Mouse (Mus musculus): Measurements from ENCODE around the gene Dnajc22. TPM values are rescaled to one million over a fixed set of nuclear protein-coding genes. Genes with fewer than 3 reads are reported as not detected.

Gene Dnajc22
- polyA plus RNA-seq, 1 experiment from 2014 or later = 0.55 TPM

GRCm38 (mm10) chr15:99116539-99116938 lies 23.6 kb downstream of the Dnajc22 start:
- Histone ChIP-seq H3K36me3 (no peaks in the 10 kb centered on the region), H3K4me3 (no peak overlapping the region), H3K9ac (no peak overlapping the region), H3K4me1 (replicated peaks) (peaks cover 9% of the 10 kb centered on the region), H3K9me3 (replicated peaks) (no peaks in the 10 kb centered on the region), H3K4me2 (no peak overlapping the region), H3K27ac (peak overlapping the region; percentile 48), H3K27me3 (no peaks in the 10 kb centered on the region)
- peak; percentile 78 for ATAC-seq (replicated peaks; ENCODE audit: insufficient number of reproducible peaks, insufficient read depth, low FRiP score, low read depth)
- WGBS = 22% methylated on average over 11 of the region's 11 CpGs

- 0 out of 2 replicates have a peak overlapping the region, but pooled peaks have one; percentile 8 for H3K4me3 ChIP-seq
- H3K4me1 ChIP-seq (replicated peaks) = peaks cover 4% of the 10 kb centered on the region
- no peaks in the 10 kb centered on the region for H3K9me3 ChIP-seq (replicated peaks)
- no peak overlapping the region for H3K27ac ChIP-seq
- H3K36me3 ChIP-seq = no peaks in the 10 kb centered on the region
- peak overlapping the region; percentile 40 for H3K4me2 ChIP-seq
- peak overlapping the region; percentile 33; the same call in 1 of the 2 replicates for H3K9ac ChIP-seq
- no peaks in the 10 kb centered on the region for H3K27me3 ChIP-seq
- ATAC-seq (replicated peaks; ENCODE audit: insufficient number of reproducible peaks, insufficient read depth, low FRiP score, low read depth) = no peak
- 8% methylated on average over 11 of the region's 11 CpGs for WGBS
Observed at GRCm38 (mm10) chr15:99120814-99121213, 27.8 kb downstream of the Dnajc22 start.

GRCm38 (mm10) chr15:99122642-99123041 lies 29.7 kb downstream of the Dnajc22 start:
- Histone ChIP-seq H3K36me3 (no peaks in the 10 kb centered on the region), H3K9ac (no peak overlapping the region), H3K27ac (no peak overlapping the region), H3K27me3 (no peaks in the 10 kb centered on the region), H3K4me1 (replicated peaks) (peaks cover 4% of the 10 kb centered on the region), H3K4me2 (no peak overlapping the region), H3K9me3 (replicated peaks) (no peaks in the 10 kb centered on the region), H3K4me3 (no peak overlapping the region)
- ATAC-seq (replicated peaks; ENCODE audit: insufficient number of reproducible peaks, insufficient read depth, low FRiP score, low read depth) = no peak
- 70% methylated on average over 2 of the region's 2 CpGs for WGBS

- no peak; the same call in 1 of the 2 replicates for ATAC-seq (replicated peaks; ENCODE audit: insufficient number of reproducible peaks, insufficient read depth, low FRiP score, low read depth)
- peak within 1 kb of the TSS; percentile 82 for H3K9ac ChIP-seq
- H3K9me3 ChIP-seq (replicated peaks) = no peaks in the 10 kb centered on the region
- peak within 1 kb of the TSS; percentile 87 for H3K4me3 ChIP-seq
- under 1% methylated on average over 12 of the region's 12 CpGs for WGBS
- peaks cover 29% of the 10 kb centered on the region for H3K4me1 ChIP-seq (replicated peaks)
- H3K27me3 ChIP-seq = no peaks in the 10 kb centered on the region
- peak within 1 kb of the TSS; percentile 70 for H3K4me2 ChIP-seq
- H3K27ac ChIP-seq = peak within 1 kb of the TSS; percentile 95
- no peaks in the 10 kb centered on the region for H3K36me3 ChIP-seq
Observed at GRCm38 (mm10) chr15:99125711-99126080, 32.7 kb downstream of the Dnajc22 start, which contains the start of gene Spats2. Gene Spats2 (plus strand): TSS chr15:99125916.

GRCm38 (mm10) chr15:99126081-99126815 lies 33.3 kb downstream of the Dnajc22 start:
- under 1% methylated on average over 111 of the region's 115 CpGs for WGBS
- Histone ChIP-seq H3K9ac (peak overlapping the region; percentile 82), H3K9me3 (replicated peaks) (no peaks in the 10 kb centered on the region), H3K27ac (peak overlapping the region; percentile 95), H3K4me3 (peak overlapping the region; percentile 87), H3K36me3 (no peaks in the 10 kb centered on the region), H3K4me2 (peak overlapping the region; percentile 70), H3K27me3 (no peaks in the 10 kb centered on the region), H3K4me1 (replicated peaks) (peaks cover 29% of the 10 kb centered on the region)
- peak; percentile 86 for ATAC-seq (replicated peaks; ENCODE audit: insufficient number of reproducible peaks, insufficient read depth, low FRiP score, low read depth)

- WGBS = under 1% methylated on average over 35 of the region's 35 CpGs
Observed at GRCm38 (mm10) chr15:99126816-99127365, 33.9 kb downstream of the Dnajc22 start.

GRCm38 (mm10) chr15:99127851-99128522 lies 35.0 kb downstream of the Dnajc22 start:
- Histone ChIP-seq H3K9me3 (replicated peaks) (no peaks in the 10 kb centered on the region), H3K27ac (no peak overlapping the region), H3K9ac (peak overlapping the region; percentile 39; the same call in 1 of the 2 replicates), H3K4me2 (peak overlapping the region; percentile 70), H3K4me1 (replicated peaks) (peaks cover 29% of the 10 kb centered on the region), H3K36me3 (no peaks in the 10 kb centered on the region), H3K27me3 (no peaks in the 10 kb centered on the region), H3K4me3 (peak overlapping the region; percentile 87)
- ATAC-seq (replicated peaks; ENCODE audit: insufficient number of reproducible peaks, insufficient read depth, low FRiP score, low read depth) = no peak
- 59% methylated on average over 6 of the region's 6 CpGs for WGBS

More at GRCm38 (mm10) chr15:99126816-99127365, 33.9 kb downstream of the Dnajc22 start:
- no peaks in the 10 kb centered on the region for H3K36me3 ChIP-seq
- H3K9me3 ChIP-seq (replicated peaks) = no peaks in the 10 kb centered on the region
- peak overlapping the region; percentile 87 for H3K4me3 ChIP-seq
- H3K9ac ChIP-seq = peak overlapping the region; percentile 82
- ATAC-seq (replicated peaks; ENCODE audit: insufficient number of reproducible peaks, insufficient read depth, low FRiP score, low read depth) = no peak
- peak overlapping the region; percentile 70 for H3K4me2 ChIP-seq
- peak overlapping the region; percentile 95 for H3K27ac ChIP-seq
- no peaks in the 10 kb centered on the region for H3K27me3 ChIP-seq
- H3K4me1 ChIP-seq (replicated peaks) = peaks cover 29% of the 10 kb centered on the region

GRCm38 (mm10) chr15:99129441-99129840 lies 36.5 kb downstream of the Dnajc22 start:
- no peak for ATAC-seq (replicated peaks; ENCODE audit: insufficient number of reproducible peaks, insufficient read depth, low FRiP score, low read depth)
- Histone ChIP-seq H3K27me3 (no peaks in the 10 kb centered on the region), H3K27ac (peak overlapping the region; percentile 55), H3K4me2 (peak overlapping the region; percentile 27; the same call in 1 of the 2 replicates), H3K4me3 (no peak overlapping the region), H3K9ac (no peak overlapping the region), H3K9me3 (replicated peaks) (no peaks in the 10 kb centered on the region), H3K4me1 (replicated peaks) (peaks cover 29% of the 10 kb centered on the region), H3K36me3 (no peaks in the 10 kb centered on the region)
- 76% methylated on average over 11 of the region's 11 CpGs for WGBS

GRCm38 (mm10) chr15:99129956-99130910 lies 37.3 kb downstream of the Dnajc22 start:
- Histone ChIP-seq H3K9me3 (replicated peaks) (no peaks in the 10 kb centered on the region), H3K4me2 (peak overlapping the region; percentile 27; the same call in 1 of the 2 replicates), H3K27ac (peak overlapping the region; percentile 55), H3K27me3 (no peaks in the 10 kb centered on the region), H3K36me3 (no peaks in the 10 kb centered on the region), H3K9ac (no peak overlapping the region), H3K4me3 (no peak overlapping the region), H3K4me1 (replicated peaks) (peaks cover 29% of the 10 kb centered on the region)
- 51% methylated on average over 22 of the region's 22 CpGs for WGBS
- no peak for ATAC-seq (replicated peaks; ENCODE audit: insufficient number of reproducible peaks, insufficient read depth, low FRiP score, low read depth)

GRCm38 (mm10) chr15:99138389-99138788 lies 45.4 kb downstream of the Dnajc22 start:
- no peak overlapping the region for H3K27ac ChIP-seq

More at GRCm38 (mm10) chr15:99138389-99138788, 45.4 kb downstream of the Dnajc22 start:
- Histone ChIP-seq H3K9ac (no peak overlapping the region), H3K36me3 (peaks cover 9% of the 10 kb centered on the region; the same call in 1 of the 2 replicates), H3K27me3 (no peaks in the 10 kb centered on the region), H3K4me2 (no peak overlapping the region), H3K4me1 (replicated peaks) (peaks cover 19% of the 10 kb centered on the region), H3K4me3 (no peak overlapping the region), H3K9me3 (replicated peaks) (no peaks in the 10 kb centered on the region)
- WGBS = 56% methylated on average over 5 of the region's 5 CpGs
- no peak for ATAC-seq (replicated peaks; ENCODE audit: insufficient number of reproducible peaks, insufficient read depth, low FRiP score, low read depth)

Data from heart, embryonic 15.5 days (tissue).